Mouse (Mus musculus) thymus, adult 2 months (tissue): ENCODE results near the gene Coq4.

Experiments used
- CTCF ChIP-seq: fragments of 200-500 bp; IDR thresholded peaks from 2 replicates; pipeline ENCODE4 v1.5.1; 2012; ENCODE audit warnings: mild to moderate bottlenecking, control low read depth, low read length, moderate library complexity, borderline replicate concordance; ENCODE audit not compliant: control insufficient read depth, poor library complexity, insufficient read depth; ENCODE audit errors: extremely low read depth
- POLR2A ChIP-seq: fragments of 200-500 bp; IDR thresholded peaks from 2 replicates; pipeline ENCODE4 v1.6.1; 2012; ENCODE audit warnings: mild to moderate bottlenecking, low read length, control low read depth, moderate library complexity; ENCODE audit not compliant: control insufficient read depth, poor library complexity, insufficient read depth; ENCODE audit errors: extremely low read depth

DNA sequence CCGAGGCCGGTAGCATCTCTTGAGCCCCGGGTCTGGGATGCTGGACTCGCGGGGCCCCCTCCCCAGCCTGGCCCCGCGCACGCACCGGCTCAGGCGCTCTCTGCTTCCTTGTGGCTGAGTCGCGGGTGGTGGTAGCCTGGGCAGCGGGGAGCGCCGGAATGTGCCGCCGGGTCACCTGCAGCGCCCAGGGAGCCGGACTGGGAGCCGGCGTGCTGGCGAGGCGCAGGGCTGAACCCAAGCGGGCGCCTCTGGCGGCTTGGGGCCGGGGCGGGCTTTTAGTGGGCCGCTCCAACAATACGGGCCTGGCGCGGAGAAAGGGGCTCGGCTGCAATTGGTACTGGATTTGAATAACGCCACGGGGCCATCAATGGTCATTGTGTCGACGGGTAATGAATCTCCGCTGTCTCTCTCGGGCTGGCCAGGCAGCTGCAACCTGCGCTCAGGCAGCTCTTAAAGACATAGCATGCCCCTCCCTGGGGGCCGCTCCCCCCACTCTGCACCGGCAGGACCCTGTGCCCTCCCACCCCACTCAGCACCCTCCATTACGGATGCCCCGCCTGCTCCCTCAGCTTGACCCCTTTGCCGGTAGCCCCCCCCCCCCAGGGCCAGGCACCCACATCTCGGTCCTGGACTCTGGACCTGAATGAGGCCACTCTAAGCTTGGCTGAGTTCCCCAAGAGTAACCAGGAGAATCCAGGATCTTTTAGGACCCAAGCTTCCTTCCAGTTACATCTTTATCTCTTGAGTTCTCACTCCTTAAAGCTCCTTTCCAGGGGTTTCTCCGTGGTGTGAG is 59.0 kb downstream of the Coq4 start:
- TF ChIP-seq CTCF (no peak), POLR2A (no peak)
